Mouse (Mus musculus): Measurements from ENCODE around the gene Cryba2. TPM values are rescaled to one million over a fixed set of nuclear protein-coding genes. Genes with fewer than 3 reads are reported as not detected.

Gene Cryba2
- total RNA-seq (2023), result not detected

DNA sequence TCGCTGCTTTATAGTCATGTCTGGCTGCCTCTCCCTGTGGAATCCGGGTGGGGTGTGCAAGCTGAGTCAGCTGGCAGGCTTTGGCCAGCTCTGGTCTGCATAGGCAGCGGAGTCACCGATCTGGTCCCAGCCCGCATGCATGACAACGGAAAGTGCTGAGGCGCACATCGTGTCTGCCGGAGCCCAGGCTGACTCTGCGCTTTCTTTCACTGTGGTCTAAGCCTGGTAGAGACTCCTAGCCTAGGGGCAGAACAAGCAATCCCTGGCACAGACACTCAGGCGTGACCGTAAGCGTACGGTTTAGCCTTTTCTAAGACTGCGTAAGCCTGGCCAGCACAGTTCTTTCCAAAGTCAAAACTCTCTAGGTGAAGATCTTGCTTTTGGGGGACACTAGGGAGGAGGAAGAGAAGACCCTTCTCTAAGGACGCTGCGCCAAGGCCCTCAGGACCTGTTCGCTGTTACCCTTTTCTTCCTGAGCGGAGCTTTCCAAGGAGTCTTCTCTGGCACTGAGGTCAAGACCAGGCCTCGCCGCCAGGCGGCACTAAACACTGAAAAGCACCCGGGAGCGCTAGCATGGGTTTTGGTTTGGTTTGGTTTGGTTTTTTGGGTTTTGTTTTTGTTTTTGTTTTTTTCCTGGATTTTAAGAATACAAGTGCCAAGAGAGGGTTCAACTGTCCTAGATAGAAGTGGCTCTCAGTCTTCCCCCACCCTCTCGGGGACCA, at the start of gene Cryba2:
Gene Cryba2, minus strand, starts transcription at position 10 of the 722 bp plus-strand sequence.

GRCm38 (mm10) chr1:74935402-74935801, 42.5 kb upstream of the Cryba2 start, which contains the start of gene Cfap65:
Cfap65 (minus strand) TSS chr1:74935599.

DNA sequence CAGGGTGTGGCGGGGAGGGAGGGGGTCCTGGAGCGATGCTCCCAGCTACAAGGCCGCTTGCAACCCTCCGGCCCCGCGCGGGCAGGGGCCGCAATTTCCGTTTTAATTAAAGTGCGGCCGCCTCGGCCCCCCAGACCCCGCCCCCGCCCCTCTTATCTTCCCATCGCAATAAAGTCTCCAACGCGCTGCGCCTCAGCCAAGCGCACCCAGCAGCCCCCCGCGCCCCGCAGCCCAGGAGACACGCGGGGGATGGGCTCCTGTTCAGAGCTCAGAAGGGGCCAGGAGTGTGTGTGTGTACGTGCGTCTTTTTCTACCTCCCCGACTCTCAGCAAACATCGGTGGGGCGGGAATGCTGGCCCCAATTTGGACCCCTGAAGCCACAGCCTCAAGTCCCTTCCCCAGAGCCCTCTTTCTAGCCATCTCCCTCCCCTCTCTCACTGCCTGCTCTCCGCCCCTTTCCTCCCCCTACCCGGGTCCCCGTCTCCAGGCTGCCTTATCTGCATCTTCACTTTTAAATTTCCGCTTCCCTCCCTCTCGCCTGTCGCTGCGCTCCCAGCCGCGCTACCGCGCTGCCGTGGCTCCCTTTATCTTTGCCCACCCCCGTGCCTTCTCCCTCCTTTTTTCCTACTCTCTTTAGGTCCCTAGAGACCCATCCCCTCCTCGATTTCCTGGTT, 7.4 kb downstream of the Cryba2 start, which contains the start of gene Fev:
Gene Fev, minus strand, starts transcription at position 51 of the 674 bp plus-strand sequence.

GRCm38 (mm10) chr1:74854306-74855056, 38.5 kb downstream of the Cryba2 start, which contains the start of gene Cdk5r2:
Cdk5r2 (plus strand) TSS chr1:74854934.

Other genes with a start within 250 kb of the Cryba2 start
- gene Ttll4, start 231.4 kb downstream of the Cryba2 start, total RNA-seq (2023), result 68.1 TPM
- gene Cyp27a1, start 179.6 kb downstream of the Cryba2 start, total RNA-seq (2023), result 0.77 TPM
- gene Prkag3, start 143.9 kb downstream of the Cryba2 start, total RNA-seq (2023), result not detected
- gene Wnt6, start 121.3 kb downstream of the Cryba2 start, total RNA-seq (2023), result not detected
- gene Wnt10a, start 101.6 kb downstream of the Cryba2 start, total RNA-seq (2023), result 0.31 TPM
- gene Cdk5r2, start 38.2 kb downstream of the Cryba2 start, total RNA-seq (2023), result not detected
- gene Fev, start 7.7 kb downstream of the Cryba2 start, total RNA-seq (2023), result not detected
- not detected for gene Cfap65, start 42.5 kb upstream of the Cryba2 start, total RNA-seq (2023)
- gene Ihh, start 58.5 kb upstream of the Cryba2 start, total RNA-seq (2023), result 0.46 TPM
- 2.5 TPM for gene Nhej1, start 232.1 kb upstream of the Cryba2 start, total RNA-seq (2023)
- 2.6 TPM for gene Slc23a3, start 240.7 kb upstream of the Cryba2 start, total RNA-seq (2023)
- 109 TPM for gene Cnppd1, start 249.6 kb upstream of the Cryba2 start, total RNA-seq (2023)
- gene Retreg2, start 249.6 kb upstream of the Cryba2 start, total RNA-seq (2023), result 63.0 TPM